Mouse (Mus musculus): ENCODE results near the gene Cdkn1a.

The Cdkn1a gene

DNA sequence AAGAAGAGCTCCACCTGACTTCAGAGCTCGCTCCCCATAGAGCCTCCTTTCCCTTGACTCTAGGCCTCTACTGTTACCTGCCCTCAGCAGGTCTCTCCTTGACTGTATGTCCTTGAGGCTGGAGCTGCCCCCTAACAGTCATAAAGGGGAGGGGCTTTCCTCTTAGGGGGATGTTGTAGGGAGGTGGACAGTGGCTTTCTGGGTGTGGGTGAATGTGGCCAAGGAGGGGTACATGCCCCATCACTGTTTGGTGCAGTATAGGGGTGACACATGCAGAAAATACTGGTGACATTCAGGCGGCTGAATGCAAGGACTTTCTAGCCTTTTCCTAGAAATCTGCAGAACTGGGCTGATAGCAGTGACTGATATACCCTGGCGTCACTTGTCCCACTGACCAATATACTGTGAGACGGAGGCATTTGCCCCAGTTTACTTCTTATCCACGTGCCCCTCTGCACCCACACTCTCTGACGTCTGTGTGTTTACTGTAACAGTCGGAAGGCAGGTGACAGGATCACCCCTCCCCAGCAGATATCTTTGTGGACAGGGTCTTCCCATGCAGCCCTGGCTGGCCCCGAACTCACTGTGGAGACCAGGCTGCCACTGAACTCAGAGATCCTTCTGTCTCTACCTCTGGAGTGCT, 26.4 kb downstream of the Cdkn1a start:
- no peak for DNase-seq (ENCODE audit: low read depth, low spot score)

DNA sequence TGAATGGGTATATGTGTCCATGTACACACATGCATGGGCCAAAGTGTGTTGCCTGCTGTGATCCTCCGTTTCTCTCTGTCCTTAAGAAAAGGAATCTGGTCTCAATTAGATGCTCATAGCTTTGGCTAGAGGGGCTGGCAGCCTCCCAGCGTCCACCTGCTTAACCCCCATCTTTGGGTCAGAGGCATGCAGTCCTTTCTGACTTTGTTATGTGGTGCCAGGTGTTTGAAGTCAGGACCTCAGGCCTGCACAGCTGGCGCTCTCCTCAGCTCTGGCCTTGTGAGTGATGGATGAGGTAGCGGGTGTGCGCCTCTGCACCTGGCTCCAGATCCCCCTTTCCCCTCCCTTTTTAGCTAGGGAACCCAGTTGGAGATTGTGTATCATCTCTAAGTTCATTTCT, 27.3 kb downstream of the Cdkn1a start:
- no peak for DNase-seq (ENCODE audit: low read depth, low spot score)

DNA sequence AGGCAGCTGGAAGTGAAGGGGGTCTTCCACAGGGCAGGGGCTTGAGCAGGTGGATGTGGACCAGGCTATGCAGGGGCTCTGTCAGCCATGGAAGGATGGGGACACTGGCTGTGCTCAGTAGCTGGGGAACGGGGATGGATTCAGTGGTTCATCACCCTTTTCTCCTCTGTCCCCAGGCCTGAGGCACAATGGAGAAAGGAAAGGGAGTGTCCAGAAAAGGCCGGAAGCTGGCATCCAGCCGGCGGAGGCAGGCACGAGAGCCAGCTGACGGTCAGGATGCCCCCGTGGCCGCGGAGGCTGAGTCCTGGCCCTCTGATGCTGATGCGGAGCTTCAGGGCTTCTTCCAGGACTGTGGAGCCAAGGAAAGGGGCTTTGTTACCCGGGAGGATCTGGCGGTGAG, 29.9 kb downstream of the Cdkn1a start:
- no peak for DNase-seq (ENCODE audit: low read depth, low spot score)

DNA sequence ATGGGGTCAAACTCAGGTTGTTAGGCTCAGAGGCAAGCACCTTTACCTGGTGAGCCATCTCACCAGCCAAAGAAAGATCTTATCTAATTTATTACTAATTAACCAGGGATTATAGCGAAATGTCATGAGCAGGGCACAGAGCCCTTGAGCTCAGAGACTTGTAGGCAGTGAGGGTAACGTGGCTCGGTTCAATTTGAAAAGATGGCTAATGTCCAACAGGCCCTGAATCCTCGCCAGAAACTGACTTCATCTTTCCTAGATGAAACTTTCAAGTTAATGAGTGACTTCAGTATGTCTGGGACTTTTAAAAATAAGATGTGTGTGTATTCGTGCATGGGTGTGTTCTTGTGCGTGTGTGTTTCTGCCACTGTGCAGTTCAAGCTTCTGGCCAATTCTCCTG, 32.0 kb downstream of the Cdkn1a start:
- DNase-seq (ENCODE audit: low read depth, low spot score) = no peak

DNA sequence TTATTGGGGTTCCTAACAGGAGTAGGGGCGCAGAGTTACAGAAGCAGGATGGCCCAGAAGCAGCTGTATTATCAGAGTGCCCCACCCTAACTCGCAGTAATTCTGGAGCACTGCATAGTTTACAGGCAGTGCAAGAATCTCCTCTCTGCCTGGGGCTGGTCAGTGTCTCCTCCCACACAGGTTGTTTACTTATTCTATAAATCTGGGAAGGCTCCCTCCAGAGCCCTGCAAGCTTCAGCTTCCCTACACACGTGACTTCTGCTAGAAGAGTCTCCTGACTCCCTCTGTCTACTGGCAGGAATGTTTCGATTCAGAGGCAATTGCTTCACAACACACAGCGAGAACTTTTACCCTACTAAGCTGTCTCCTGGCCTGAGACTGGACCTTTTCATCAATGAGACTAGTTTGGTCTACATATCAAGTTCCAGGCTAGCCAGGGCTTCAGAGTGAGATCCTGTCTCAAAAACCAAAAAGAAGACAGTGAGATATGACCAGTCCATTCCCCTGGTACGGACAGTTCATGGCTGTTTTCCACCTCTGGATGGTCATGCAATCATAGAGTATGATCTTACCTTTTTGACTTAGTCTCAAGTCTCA, 32.9 kb downstream of the Cdkn1a start:
- no peak for DNase-seq (ENCODE audit: low read depth, low spot score)

DNA sequence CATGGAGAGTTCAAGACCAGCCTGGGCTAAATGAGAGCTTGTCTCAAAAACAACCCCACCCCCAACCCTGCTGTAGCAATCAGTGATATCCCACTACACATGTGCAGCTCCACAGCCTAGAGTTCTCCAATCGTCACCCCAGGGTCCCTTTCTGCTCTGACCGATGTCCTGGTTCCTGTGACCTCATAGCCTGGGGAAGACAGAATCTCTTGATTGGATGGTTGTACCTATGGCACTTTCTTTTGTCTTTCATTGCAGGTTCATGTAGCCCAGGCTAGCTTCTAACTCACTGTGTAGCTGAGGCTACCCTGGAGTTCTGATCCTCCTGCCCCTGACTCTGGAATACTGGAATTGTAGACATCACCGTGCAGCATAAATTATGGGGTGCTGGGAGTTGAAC, 35.8 kb downstream of the Cdkn1a start:
- no peak for DNase-seq (ENCODE audit: low read depth, low spot score)

- no peak for DNase-seq (ENCODE audit: low read depth, low spot score)
These were observed 38.6 kb downstream of the Cdkn1a start for GRCm38 (mm10) chr17:29129341-29129740.

DNA sequence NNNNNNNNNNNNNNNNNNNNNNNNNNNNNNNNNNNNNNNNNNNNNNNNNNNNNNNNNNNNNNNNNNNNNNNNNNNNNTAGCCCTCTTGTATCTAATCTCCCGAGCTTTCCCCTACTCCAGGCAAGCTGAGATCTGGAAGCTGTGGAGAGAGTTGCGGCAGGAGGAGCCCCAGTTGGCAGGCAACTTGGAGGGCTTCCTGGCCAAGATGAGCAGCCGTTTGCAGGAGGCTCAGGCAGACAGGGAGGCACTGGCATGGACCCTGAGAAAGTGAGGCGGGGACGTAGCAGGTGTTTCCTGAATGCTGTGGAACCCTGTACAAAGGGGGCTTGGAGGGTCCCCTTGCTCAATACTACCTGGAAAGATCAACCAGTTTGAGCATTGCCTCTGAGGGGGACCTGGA, 44.3 kb downstream of the Cdkn1a start:
- DNase-seq (ENCODE audit: low read depth, low spot score) = no peak

- no peak for DNase-seq (ENCODE audit: low read depth, low spot score)
These were observed 45.5 kb downstream of the Cdkn1a start for GRCm38 (mm10) chr17:29136236-29136635.

DNA sequence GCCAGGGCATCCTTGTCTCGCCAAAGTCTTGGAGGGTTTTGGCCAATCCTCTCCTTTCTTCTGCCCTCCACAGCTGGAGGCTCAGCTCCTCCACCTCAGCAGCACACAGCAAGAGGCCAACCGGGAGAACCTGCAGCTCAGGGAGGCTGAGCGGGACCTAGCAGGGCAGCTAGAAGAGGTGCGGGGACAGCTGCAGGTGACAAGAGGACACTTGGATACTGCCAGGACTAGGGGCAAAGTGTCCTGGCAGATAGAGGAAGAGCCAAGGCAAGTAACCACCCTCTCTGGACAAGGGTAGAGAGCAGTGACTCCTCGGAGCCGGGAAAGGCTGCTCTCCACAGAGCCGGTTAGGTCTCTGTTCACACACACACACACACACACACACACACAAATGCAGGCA, 47.1 kb downstream of the Cdkn1a start:
- DNase-seq (ENCODE audit: low read depth, low spot score) = no peak

DNA sequence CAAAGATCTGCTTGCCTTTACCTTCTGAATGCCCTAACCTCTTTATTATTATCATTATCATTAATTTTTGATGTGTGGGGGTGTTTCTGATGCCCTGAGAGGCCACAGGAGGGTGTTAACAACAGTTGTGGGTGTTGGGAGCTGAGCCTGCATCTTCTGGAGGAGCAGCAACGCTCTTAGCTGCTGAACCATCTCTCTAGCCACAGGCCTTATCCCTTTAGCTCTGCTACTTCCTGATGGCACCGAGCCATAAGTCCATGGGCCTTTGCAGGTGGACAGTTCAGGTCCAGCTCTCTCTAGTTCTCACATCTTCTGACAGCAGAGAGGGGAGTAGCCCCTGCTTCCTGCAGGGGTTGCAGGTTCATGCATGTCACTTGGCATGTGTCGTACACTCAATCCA, 50.8 kb downstream of the Cdkn1a start:
- no peak for DNase-seq (ENCODE audit: low read depth, low spot score)

DNA sequence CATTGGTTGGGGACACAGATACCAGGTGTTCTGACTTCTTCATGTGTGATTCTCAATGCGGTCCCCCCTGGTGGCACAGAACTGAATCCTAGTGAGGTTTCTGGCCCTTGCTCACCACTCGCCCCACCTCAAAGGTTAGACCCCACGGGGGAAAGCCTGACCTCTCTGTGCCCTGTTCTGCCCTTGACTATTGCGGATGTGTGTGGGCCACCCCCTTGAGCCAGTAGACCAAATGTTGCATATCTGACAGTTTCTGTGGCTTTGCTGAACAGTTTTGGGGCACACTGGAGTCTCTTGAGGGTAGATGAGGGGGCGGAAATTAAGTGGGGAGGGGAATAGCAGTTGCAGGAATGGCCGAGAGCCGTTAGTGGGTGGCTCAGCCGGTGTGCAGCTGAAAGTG, 52.5 kb downstream of the Cdkn1a start:
- DNase-seq (ENCODE audit: low read depth, low spot score) = no peak

DNA sequence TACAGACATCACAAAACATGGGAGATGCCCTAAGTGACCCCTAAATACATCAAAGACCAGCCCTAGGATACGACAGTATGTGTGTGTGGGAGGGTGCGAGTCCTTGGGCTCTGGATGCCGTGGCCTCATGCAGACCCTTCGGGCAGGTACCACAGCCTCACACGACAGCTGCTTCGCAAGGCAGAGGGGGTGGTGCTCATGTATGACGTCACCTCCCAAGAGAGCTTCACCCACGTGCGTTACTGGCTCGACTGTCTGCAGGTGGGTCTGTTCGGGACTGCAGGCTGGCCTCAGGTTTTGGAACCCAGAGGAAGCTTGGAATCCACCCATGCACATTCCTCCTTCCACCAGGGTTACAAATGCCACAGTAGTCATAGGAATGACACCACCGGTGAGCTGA, 54.3 kb downstream of the Cdkn1a start:
- no peak for DNase-seq (ENCODE audit: low read depth, low spot score)

- DNase-seq (ENCODE audit: low read depth, low spot score) = no peak
These were observed 56.5 kb downstream of the Cdkn1a start for GRCm38 (mm10) chr17:29147273-29147672.

DNA sequence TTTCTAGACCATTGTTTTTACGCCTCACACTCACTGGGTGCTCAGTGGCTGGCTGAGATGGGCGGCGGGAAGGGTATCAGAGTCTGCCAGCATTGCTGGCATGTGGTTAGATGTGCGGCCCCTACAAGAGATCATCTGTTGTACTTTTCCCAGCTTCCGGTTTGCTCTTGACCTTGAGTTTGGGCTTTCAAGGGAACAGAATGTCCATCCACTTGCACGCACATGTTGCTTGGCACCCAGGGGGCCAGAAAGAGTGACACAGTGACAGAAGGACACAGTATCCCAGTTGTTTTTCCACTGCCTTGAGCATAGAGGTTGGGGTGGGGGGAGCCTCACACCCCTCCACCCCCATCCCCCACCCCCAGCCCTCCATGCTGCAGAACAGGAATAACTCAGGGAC, 57.0 kb downstream of the Cdkn1a start:
- no peak for DNase-seq (ENCODE audit: low read depth, low spot score)

- DNase-seq (ENCODE audit: low read depth, low spot score) = no peak
These were observed 59.0 kb downstream of the Cdkn1a start for GRCm38 (mm10) chr17:29149766-29150165.

All from WW6 (cell line).